Mouse (Mus musculus): ENCODE results near the gene B020004J07Rik.
"Not testable (repeated sequence)": the region's sequence is repeated elsewhere in the genome, so short reads cannot be mapped to it uniquely, and the experiment has no call there.

- TF ChIP-seq CTCF (IDR thresholded peaks at IDR 0.05; ENCODE audit: low read depth, low read length); POLR2A (IDR thresholded peaks at IDR 0.05; ENCODE audit: borderline replicate concordance, low read depth, low read length): not testable (repeated sequence)
These were observed 31.9 kb upstream of the B020004J07Rik start for GRCm38 (mm10) chr4:101875687-101876086.
